Mouse (Mus musculus) ES-CJ7 (cell line): Measurements from ENCODE around the gene Igfbp1.

Experiments used
- DNase-seq: peaks from one replicate; pipeline ENCODE4 v3.0.0; 2011; ENCODE audit warnings: low read depth, low spot score

Gene Igfbp1

GRCm38 (mm10) chr11:7230000-7230399 is 32.4 kb downstream of the Igfbp1 start:
- DNase-seq = no peak

- no peak for DNase-seq
Observed at GRCm38 (mm10) chr11:7231958-7232357, 34.4 kb downstream of the Igfbp1 start.

GRCm38 (mm10) chr11:7233333-7233732 is 35.8 kb downstream of the Igfbp1 start:
- no peak for DNase-seq

- DNase-seq = no peak
Observed at GRCm38 (mm10) chr11:7234436-7234835, 36.9 kb downstream of the Igfbp1 start.

- peak; percentile 23 for DNase-seq
Observed at GRCm38 (mm10) chr11:7234981-7235609, 37.5 kb downstream of the Igfbp1 start.

GRCm38 (mm10) chr11:7236751-7237150 is 39.2 kb downstream of the Igfbp1 start:
- DNase-seq = no peak

- no peak for DNase-seq
Observed at GRCm38 (mm10) chr11:7237712-7238111, 40.1 kb downstream of the Igfbp1 start.

GRCm38 (mm10) chr11:7238546-7238945 is 41.0 kb downstream of the Igfbp1 start:
- DNase-seq = no peak

GRCm38 (mm10) chr11:7239041-7239740 is 41.6 kb downstream of the Igfbp1 start:
- DNase-seq = no peak

- no peak for DNase-seq
Observed at GRCm38 (mm10) chr11:7244782-7245181, 47.2 kb downstream of the Igfbp1 start.

GRCm38 (mm10) chr11:7250415-7250814 is 52.8 kb downstream of the Igfbp1 start:
- no peak for DNase-seq

- no peak for DNase-seq
Observed at GRCm38 (mm10) chr11:7250870-7251269, 53.3 kb downstream of the Igfbp1 start.
